Mouse (Mus musculus): ENCODE results near the gene Sema3a. TPM values are rescaled to one million over a fixed set of nuclear protein-coding genes. Genes with fewer than 3 reads are reported as not detected.

The Sema3a gene
- polyA plus RNA-seq, 1 experiment from 2014 or later: 71.9 TPM

DNA sequence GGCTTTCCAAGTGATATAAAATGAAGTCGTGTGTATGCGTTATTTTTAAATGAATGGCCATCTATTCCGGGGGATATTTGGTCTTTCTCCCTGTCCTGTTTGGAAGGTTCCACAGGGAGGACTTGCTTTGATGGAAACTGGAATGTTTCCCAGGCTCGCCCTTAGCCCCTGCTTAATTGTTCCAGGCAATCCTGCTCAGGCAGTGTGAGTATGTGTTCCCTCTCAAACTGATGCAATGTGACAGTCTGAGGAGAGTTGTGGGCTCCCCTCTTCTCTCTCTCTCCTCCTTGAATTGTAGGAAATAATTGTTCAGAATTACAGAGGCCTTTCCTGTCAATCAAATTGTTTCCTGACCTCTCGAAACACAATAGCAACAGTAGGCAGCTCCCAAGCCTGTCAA, 202.1 kb downstream of the Sema3a start:
- 41% methylated on average over 5 of the region's 5 CpGs for WGBS
- Histone ChIP-seq H3K4me1 (peaks cover 9% of the 10 kb centered on the region), H3K9ac (no peak overlapping the region), H3K36me3 (no peaks in the 10 kb centered on the region), H3K9me3 (no peaks in the 10 kb centered on the region), H3K4me3 (no peak overlapping the region), H3K27ac (no peak overlapping the region), H3K27me3 (no peaks in the 10 kb centered on the region), H3K4me2 (replicated peaks) (no peak overlapping the region)
- ATAC-seq (ENCODE audit: insufficient number of reproducible peaks, insufficient read depth, low FRiP score, low TSS enrichment): no peak

DNA sequence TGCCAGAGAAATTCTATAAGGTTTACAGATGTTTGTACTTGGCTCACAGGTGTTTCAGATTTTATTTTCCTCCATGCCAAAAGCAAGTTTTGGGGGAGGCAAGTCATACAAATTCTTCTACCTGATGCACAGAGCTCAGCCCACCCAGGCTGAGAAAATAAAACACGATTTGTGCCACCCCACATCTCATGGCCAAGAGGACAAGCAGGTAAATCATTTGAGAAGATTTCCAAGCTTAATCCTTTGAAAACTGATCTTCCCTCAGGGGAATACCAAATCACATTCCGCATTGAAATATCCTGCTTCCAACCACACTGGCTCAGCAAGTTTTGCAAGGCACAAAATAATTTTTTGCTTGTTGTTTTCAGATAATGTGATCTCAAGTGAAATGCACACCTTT, 206.2 kb downstream of the Sema3a start:
- Histone ChIP-seq H3K9me3 (no peaks in the 10 kb centered on the region), H3K27ac (no peak overlapping the region), H3K36me3 (no peaks in the 10 kb centered on the region), H3K4me1 (peaks cover 9% of the 10 kb centered on the region), H3K4me2 (replicated peaks) (no peak overlapping the region), H3K27me3 (no peaks in the 10 kb centered on the region), H3K9ac (no peak overlapping the region), H3K4me3 (no peak overlapping the region)
- ATAC-seq (ENCODE audit: insufficient number of reproducible peaks, insufficient read depth, low FRiP score, low TSS enrichment): no peak
- WGBS: 5% methylated on average over 2 of the region's 2 CpGs

DNA sequence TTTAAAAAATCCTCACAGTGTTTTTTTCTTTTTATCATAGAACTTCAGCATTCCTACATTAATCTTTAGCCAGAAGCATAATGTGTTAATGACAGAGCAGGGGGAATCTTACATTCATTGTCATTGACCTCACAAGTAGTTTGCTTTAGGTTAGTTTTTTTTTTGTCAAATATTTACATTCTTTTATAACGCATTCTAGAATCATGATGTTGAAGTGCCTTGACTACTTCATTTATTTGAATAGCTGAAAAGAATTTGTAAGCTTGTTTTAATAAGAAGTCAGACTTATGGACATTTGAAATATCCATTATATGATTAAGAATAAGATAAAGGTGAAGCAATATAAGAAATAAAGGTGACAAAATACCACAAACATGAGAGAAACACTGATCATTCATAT, 212.5 kb downstream of the Sema3a start:
- Histone ChIP-seq H3K9ac (no peak overlapping the region), H3K36me3 (no peaks in the 10 kb centered on the region), H3K4me1 (no peaks in the 10 kb centered on the region), H3K27me3 (no peaks in the 10 kb centered on the region), H3K27ac (no peak overlapping the region), H3K4me3 (no peak overlapping the region), H3K9me3 (no peaks in the 10 kb centered on the region), H3K4me2 (replicated peaks) (no peak overlapping the region)
- no peak for ATAC-seq (ENCODE audit: insufficient number of reproducible peaks, insufficient read depth, low FRiP score, low TSS enrichment)
- 53% methylated on average over 1 of the region's 1 CpGs for WGBS

DNA sequence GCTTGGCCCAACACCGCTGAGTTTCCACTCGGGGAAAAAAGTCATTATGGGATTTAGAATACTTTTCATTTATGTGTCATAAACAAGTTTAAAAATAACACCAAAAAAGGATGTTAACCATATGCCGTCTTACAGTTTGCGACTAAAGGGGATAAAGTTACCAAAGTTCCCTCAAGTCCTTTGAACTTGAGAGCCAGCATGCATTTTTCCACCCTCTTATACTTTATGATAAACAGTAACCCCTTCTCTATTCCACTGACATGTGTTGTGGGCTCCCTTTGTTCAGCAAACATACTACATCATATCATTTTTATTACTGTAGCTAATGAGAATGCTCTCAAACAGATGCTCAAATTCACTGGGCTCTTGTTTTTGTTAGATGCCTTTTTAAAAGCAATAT, 221.9 kb downstream of the Sema3a start:
- Histone ChIP-seq H3K36me3 (no peaks in the 10 kb centered on the region), H3K4me3 (no peak overlapping the region), H3K9me3 (no peaks in the 10 kb centered on the region), H3K4me2 (replicated peaks) (no peak overlapping the region), H3K4me1 (no peaks in the 10 kb centered on the region), H3K27me3 (no peaks in the 10 kb centered on the region), H3K27ac (no peak overlapping the region), H3K9ac (no peak overlapping the region)
- no peak for ATAC-seq (ENCODE audit: insufficient number of reproducible peaks, insufficient read depth, low FRiP score, low TSS enrichment)
- 47% methylated on average over 4 of the region's 4 CpGs for WGBS

DNA sequence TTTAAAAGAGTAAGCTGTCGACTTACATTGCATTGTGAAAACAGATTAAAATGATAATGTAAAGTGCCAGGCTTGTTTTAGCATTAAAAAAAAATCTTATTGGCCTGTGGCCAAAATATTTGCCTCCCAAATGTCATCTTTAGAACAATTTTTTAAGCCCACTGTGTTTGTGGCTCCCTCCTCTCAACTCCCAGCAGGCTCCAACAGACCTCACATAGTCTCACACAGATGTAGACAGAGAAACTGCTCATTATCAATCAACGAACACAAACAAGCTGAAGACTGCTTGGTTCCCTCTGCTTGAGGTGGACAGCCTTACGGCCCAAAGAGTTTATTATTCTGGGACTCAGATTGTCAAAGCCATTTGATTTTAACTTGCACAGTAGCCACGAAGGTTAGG, 226.4 kb downstream of the Sema3a start:
- ATAC-seq (ENCODE audit: insufficient number of reproducible peaks, insufficient read depth, low FRiP score, low TSS enrichment): no peak
- Histone ChIP-seq H3K4me3 (no peak overlapping the region), H3K27ac (no peak overlapping the region), H3K4me1 (no peaks in the 10 kb centered on the region), H3K27me3 (no peaks in the 10 kb centered on the region), H3K36me3 (no peaks in the 10 kb centered on the region), H3K4me2 (replicated peaks) (no peak overlapping the region), H3K9me3 (no peaks in the 10 kb centered on the region), H3K9ac (no peak overlapping the region)
- 28% methylated on average over 4 of the region's 4 CpGs for WGBS

DNA sequence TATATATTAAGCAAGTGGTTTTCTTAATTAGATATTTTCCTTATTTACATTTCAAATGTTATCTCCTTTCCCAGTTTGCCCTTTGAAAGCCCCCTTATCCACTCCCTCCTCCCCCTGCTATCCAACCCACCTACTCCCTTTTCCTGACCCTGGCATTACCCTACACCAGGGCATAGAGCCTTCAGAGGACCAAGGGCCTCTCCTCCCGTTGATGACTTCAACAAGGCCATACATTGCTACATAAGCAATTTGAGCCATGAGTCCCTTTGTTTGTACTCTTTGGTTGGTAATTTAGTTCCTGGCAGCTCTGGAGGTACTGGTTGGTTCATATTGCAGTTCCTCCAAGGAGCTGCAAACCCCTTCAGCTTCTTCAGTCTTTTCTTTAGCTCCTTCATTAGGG, 227.8 kb downstream of the Sema3a start:
- Histone ChIP-seq H3K27me3 (no peaks in the 10 kb centered on the region), H3K4me1 (no peaks in the 10 kb centered on the region), H3K4me2 (replicated peaks) (no peak overlapping the region), H3K9me3 (no peaks in the 10 kb centered on the region), H3K9ac (no peak overlapping the region), H3K27ac (no peak overlapping the region), H3K4me3 (no peak overlapping the region), H3K36me3 (no peaks in the 10 kb centered on the region)
- 42% methylated on average over 1 of the region's 1 CpGs for WGBS
- ATAC-seq (ENCODE audit: insufficient number of reproducible peaks, insufficient read depth, low FRiP score, low TSS enrichment): no peak

DNA sequence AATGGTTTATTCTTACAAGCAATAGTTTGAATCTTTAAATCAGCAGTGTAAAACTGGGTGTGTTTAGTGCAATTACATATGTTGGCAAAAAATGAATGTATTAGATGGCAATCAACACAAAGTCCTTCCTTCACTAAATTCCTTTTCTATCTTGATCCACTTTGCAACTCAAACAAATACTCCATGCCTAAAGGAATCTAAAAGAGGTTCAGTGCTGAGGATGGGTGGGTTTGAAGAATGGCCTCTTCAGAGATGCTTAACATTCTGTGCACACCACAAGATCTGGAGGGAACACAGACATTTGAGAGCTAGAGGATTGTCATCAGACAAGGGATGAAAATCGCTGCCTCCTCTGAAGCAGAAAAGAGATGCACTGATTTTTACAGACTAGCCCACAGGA, 228.3 kb downstream of the Sema3a start:
- no peak for ATAC-seq (ENCODE audit: insufficient number of reproducible peaks, insufficient read depth, low FRiP score, low TSS enrichment)
- Histone ChIP-seq H3K36me3 (no peaks in the 10 kb centered on the region), H3K4me2 (replicated peaks) (no peak overlapping the region), H3K4me1 (no peaks in the 10 kb centered on the region), H3K27me3 (no peaks in the 10 kb centered on the region), H3K4me3 (no peak overlapping the region), H3K9ac (no peak overlapping the region), H3K9me3 (no peaks in the 10 kb centered on the region), H3K27ac (no peak overlapping the region)
- 78% methylated on average over 1 of the region's 1 CpGs for WGBS

DNA sequence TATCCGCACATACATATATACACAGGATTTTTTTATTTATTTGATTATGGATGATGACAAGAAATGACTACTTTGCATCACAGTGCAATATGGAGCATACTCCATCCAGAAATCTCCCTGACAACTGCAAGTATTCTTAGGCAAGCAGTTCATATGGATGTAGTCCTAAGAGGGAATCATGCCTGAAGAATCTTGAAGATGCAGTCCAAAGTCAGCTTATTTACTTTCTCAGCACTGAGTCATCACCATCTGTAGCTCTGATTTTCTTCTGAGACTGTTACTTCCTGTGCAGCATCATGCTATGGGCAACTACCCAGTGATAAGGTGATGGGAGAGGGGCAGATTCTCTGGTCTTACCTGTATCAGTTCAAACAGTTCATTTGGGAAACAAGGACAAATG, 229.7 kb downstream of the Sema3a start:
- H3K27ac ChIP-seq: no peak overlapping the region
- no peak overlapping the region for H3K4me3 ChIP-seq
- no peak overlapping the region for H3K4me2 ChIP-seq (replicated peaks)
- 89% methylated on average over 1 of the region's 1 CpGs for WGBS
- no peaks in the 10 kb centered on the region for H3K4me1 ChIP-seq
- no peaks in the 10 kb centered on the region for H3K27me3 ChIP-seq
- H3K36me3 ChIP-seq: no peaks in the 10 kb centered on the region
- H3K9me3 ChIP-seq: no peaks in the 10 kb centered on the region
- H3K9ac ChIP-seq: no peak overlapping the region
- no peak for ATAC-seq (ENCODE audit: insufficient number of reproducible peaks, insufficient read depth, low FRiP score, low TSS enrichment)

DNA sequence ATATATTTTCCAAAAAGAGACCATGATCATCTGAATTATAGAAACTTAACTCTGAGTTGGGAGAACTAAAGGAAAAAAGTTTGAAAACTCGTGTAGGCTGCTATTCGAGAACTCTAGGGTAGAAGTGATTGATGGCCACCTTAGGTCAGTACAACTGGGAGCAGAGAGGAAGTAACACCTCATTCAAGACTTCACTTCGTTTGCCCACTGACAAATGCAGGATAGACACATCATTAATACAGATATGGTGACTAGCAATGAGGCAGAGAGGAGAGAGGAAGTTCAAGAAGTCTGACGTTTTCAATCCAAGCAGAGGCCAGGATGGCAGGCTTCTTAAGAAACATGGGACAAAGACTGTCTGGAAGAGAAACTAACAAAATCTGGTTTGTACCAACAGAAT, 233.6 kb downstream of the Sema3a start:
- Histone ChIP-seq H3K9me3 (no peaks in the 10 kb centered on the region), H3K9ac (no peak overlapping the region), H3K27ac (no peak overlapping the region), H3K4me3 (no peak overlapping the region), H3K36me3 (no peaks in the 10 kb centered on the region), H3K27me3 (no peaks in the 10 kb centered on the region), H3K4me2 (replicated peaks) (no peak overlapping the region), H3K4me1 (no peaks in the 10 kb centered on the region)
- no peak for ATAC-seq (ENCODE audit: insufficient number of reproducible peaks, insufficient read depth, low FRiP score, low TSS enrichment)
- 45% methylated on average over 4 of the region's 4 CpGs for WGBS

DNA sequence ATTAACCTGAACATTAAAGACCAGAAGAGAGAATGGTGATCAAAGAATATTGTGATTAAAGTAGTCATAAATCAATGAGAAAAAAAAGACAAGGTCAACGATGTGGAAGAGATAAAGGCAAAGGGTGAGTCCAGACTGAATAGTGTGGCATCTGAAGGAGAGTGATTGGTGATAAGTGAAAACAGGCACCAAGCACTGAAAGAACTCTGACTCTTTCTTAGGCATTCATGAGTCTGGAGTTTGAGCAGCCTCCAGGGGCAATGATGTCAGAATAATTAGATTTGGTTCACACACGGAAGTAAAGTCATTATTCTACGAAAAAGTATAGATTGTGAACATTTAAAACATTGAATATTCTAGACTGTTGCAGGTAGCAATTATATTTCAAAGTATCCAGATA, 235.5 kb downstream of the Sema3a start:
- Histone ChIP-seq H3K4me2 (replicated peaks) (no peak overlapping the region), H3K9ac (no peak overlapping the region), H3K9me3 (no peaks in the 10 kb centered on the region), H3K27ac (no peak overlapping the region), H3K4me3 (no peak overlapping the region), H3K27me3 (no peaks in the 10 kb centered on the region), H3K36me3 (no peaks in the 10 kb centered on the region), H3K4me1 (no peaks in the 10 kb centered on the region)
- ATAC-seq (ENCODE audit: insufficient number of reproducible peaks, insufficient read depth, low FRiP score, low TSS enrichment): no peak
- 20% methylated on average over 3 of the region's 3 CpGs for WGBS

DNA sequence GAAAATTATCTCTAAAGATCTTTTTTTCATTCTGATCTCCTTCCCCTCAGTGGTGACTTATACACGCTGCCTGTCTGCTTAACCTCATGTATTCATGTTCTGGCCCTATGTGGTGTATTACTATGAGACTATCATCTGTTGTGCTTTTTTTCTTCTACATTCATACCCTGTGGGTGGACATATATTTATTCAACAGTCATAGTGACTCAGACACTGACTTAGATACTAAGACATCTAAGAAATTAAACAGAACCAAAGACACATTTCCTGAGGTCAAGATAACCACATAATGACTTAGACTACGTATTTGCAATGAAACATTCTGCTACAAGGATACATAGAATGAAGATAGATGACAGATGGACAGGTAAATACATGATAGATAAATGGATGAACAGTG, 239.9 kb downstream of the Sema3a start:
- H3K9ac ChIP-seq: no peak overlapping the region
- ATAC-seq (ENCODE audit: insufficient number of reproducible peaks, insufficient read depth, low FRiP score, low TSS enrichment): no peak
- no peaks in the 10 kb centered on the region for H3K36me3 ChIP-seq
- no peak overlapping the region for H3K4me3 ChIP-seq
- no peaks in the 10 kb centered on the region for H3K4me1 ChIP-seq
- 88% methylated on average over 2 of the region's 2 CpGs for WGBS
- no peak overlapping the region for H3K4me2 ChIP-seq (replicated peaks)
- no peak overlapping the region for H3K27ac ChIP-seq
- H3K27me3 ChIP-seq: no peaks in the 10 kb centered on the region
- H3K9me3 ChIP-seq: no peaks in the 10 kb centered on the region

DNA sequence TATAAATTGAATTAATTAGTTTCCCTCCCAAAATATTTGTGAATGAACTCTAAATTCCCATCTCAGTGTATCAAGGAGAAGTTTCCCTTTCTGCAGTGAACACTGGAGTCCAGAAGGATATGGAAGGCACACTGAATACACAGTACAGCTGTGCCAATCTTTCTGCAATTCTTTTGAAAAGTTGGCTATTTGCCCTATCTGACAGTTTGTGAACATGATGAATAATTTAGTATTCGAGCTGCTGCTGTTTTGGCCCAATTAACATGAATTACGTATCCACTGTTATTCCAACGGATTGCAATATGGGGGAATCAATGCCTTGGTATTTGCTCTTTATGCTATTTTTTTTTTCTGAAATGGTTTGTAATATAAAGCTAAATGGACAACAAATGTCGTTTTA, 254.0 kb downstream of the Sema3a start:
- no peak overlapping the region for H3K4me2 ChIP-seq (replicated peaks)
- 79% methylated on average over 4 of the region's 4 CpGs for WGBS
- no peak overlapping the region for H3K4me3 ChIP-seq
- H3K27me3 ChIP-seq: no peaks in the 10 kb centered on the region
- no peak overlapping the region for H3K9ac ChIP-seq
- ATAC-seq (ENCODE audit: insufficient number of reproducible peaks, insufficient read depth, low FRiP score, low TSS enrichment): no peak
- H3K4me1 ChIP-seq: no peaks in the 10 kb centered on the region
- no peak overlapping the region for H3K27ac ChIP-seq
- no peaks in the 10 kb centered on the region for H3K36me3 ChIP-seq
- H3K9me3 ChIP-seq: no peaks in the 10 kb centered on the region

DNA sequence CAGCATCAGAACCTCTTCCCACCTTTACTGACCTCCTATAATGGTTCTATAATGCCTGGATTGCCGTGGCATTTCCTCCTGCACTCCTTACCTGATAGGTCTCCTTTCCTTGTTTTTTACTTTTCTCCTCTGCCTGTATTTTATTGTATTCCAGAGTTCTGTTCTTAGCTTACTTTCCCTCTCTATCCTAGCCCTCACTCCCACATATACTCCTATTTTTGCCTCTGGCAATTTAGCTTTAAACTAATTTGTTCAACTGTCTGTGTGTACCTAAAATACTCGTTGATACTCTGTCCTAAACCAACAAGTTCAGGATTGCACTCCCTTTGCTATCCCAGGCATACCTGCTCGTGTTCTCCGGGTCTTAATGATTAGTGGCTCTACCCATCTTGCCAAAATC, 258.8 kb downstream of the Sema3a start:
- no peak overlapping the region for H3K4me2 ChIP-seq (replicated peaks)
- H3K27ac ChIP-seq: no peak overlapping the region
- H3K27me3 ChIP-seq: no peaks in the 10 kb centered on the region
- H3K9ac ChIP-seq: no peak overlapping the region
- no peak overlapping the region for H3K4me3 ChIP-seq
- WGBS: 78% methylated on average over 4 of the region's 4 CpGs
- H3K4me1 ChIP-seq: peaks cover 3% of the 10 kb centered on the region; the same call in 1 of the 2 replicates
- H3K9me3 ChIP-seq: no peaks in the 10 kb centered on the region
- H3K36me3 ChIP-seq: no peaks in the 10 kb centered on the region
- ATAC-seq (ENCODE audit: insufficient number of reproducible peaks, insufficient read depth, low FRiP score, low TSS enrichment): no peak
